Mouse (Mus musculus): ENCODE measurements around the gene Aak1. TPM values are rescaled to one million over a fixed set of nuclear protein-coding genes. Genes with fewer than 3 reads are reported as not detected.
"Not testable (repeated sequence)": the region's sequence is repeated elsewhere in the genome, so short reads cannot be mapped to it uniquely, and the experiment has no call there.

Gene Aak1
- total RNA-seq, 4 experiments from 2014 or later: 75.9 to 93.5 (median 92.3) TPM

DNA sequence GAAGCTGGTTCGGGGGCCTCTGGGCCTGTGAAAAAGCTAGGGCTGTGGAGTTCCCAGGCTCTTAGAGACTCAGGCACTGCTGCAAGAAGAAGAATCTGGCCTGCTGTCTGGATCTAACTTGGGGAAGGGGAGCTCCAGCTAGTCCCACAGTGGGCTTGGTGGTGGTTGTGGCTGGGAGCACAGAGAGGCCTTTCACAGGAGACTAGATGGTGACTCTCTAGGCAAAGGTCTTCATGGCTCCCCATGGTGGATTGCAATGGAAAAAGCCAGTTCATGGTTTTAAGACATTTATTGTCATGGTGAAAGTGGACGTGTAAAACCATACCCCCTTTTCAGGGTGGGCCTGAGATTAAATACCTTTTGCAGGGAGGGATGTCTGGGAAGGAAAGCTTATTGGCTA lies 10.2 kb upstream of the Aak1 start:
- no peak for DNase-seq (ENCODE audit: low spot score)

DNA sequence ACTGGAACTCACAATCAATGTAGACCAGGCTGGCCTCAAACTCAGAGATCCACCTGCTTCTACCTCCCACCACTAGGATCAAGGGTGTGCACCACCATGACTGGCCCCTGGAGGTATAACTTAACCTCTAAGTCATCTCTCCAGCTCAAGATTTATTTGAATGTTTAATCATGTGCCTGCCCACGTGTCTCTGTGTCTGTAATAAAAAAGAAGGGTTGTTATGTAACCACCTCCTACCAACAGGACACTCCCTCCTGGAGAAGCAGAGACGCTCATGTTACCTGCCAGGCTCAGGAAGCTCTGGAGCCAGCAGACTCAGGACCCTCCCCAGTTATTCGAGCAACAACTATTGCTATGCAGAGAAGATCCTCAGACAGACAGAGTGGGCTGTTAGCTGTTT lies 7.4 kb upstream of the Aak1 start:
- no peak for DNase-seq (ENCODE audit: low spot score)

DNA sequence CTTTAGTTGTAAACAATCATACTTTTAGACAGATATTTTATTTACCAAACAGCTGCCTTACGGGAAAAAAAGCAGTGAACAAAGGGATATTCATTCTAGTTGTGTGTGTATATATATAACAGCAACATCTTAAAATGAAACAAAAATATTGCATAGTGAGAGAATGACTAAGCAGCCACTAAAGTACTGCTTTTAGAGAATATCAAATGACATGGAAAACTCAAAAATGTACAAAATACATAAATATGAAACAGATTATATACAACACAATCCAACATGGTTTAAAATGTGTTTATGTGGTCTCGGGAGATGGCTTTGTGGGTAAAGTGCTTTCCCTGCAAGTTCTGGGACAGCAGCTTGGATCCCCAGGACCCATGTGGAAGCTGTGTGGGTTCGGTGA lies 5.7 kb upstream of the Aak1 start:
- DNase-seq (ENCODE audit: low spot score): no peak

DNA sequence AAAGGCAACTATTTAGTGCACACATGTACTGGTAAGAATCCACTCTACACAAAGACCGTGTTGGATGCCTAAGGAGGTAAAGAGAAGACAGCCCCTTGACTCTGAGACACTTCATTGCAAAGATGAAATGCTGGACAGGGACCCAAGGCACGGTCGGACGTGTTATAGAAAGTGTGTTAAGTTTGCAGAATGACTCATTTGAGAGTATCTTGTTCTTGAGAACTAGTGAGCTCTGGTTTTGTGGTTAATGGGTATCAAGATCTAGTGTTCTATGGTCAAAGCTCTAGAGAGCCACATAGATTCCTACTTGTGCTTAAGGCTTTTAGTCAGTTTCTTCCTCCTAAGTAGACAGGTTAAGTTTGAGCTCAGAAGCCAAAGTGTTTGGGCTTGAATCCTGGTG lies 2.9 kb upstream of the Aak1 start:
- DNase-seq (ENCODE audit: low spot score): no peak

DNA sequence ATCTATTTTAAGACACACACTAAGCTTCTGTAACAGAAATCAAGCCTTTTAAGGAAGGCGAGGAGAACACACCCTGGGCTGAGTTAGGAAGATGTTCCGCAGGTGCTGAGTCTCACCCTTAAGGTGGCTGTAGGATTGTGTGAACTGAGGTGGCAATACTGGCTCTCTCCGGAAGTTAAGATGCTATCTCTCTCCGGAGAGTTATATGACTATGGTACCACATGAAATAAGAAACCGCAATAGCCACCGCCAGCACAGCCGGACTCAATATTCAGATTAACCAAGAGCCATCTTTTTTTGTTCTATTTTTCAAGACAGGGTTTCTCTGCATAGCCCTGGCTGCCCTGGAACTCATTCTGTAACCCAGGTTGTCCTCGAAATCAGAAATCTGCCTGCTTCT lies 1.5 kb upstream of the Aak1 start:
- DNase-seq (ENCODE audit: low spot score): no peak

DNA sequence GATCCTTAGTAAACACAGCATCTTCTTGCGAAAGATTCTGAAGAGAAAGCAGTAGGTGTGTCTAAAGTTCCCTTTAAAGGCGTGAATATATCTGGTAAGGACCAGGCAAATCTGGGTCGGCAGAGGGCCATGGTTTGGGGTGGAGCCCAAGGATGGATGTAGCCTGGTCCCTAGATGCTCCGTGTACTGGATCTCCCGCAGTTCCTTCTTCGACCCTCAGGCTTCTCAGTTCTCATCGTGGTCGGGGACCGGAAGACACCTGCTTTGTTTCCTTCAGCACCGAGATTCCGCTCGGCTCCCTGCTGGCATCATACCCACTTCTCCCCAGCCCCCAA lies 770 bp upstream of the Aak1 start:
- no peak for DNase-seq (ENCODE audit: low spot score)

DNA sequence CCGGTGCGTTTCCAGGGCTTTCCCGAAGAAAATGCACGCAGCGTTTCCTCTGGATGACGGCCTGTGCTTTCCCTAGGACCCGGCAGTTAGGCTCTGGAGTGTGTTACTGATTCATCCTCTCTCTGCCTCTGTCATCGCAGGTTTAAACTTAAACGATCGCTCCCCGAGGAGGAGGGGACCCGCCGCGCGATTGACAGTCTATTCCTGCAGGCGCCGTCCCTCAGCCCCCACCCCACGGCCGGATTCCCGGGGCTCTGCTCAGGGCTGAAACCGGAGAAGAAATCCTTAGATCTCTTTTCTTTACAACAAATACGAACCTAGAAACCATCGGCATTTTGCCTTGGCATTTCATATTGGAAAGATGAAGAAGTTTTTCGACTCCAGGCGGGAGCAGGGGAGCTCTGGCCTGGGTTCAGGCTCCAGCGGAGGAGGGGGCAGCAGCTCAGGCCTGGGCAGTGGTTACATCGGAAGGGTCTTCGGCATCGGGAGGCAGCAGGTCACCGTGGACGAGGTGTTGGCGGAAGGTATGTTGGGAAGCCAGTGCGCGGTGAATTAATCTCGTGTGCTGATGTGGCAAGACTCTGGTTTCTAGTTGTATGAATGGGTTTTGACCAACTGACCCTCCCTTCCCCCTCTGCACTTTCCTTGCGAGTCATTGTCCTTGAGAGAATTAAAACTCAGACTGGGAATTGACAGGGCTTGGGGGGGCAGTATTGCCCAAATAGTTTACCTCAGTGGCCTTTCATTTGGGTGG lies 552 bp downstream of the Aak1 start:
- DNase-seq (ENCODE audit: low spot score): peak; percentile 49

DNA sequence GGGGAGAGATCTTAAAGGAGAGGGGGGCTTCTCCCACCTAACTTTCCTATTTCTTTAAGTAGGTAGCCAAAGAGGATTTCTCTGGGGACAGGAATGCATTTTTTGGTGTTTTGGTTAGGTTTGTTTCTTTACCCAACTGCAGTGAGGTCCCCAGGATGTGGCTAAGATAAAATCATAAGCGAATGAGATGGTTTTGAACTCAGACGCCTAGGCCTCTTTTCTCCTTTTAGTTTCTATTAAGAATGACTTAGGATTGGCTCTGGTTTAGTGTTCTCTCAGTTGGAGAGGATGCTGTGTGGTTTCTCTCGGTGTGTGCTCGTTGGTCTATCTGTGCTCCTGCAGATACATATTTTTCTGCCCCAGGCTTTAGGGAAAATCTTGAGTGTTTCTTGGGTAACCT lies 1.3 kb downstream of the Aak1 start:
- no peak for DNase-seq (ENCODE audit: low spot score)

DNA sequence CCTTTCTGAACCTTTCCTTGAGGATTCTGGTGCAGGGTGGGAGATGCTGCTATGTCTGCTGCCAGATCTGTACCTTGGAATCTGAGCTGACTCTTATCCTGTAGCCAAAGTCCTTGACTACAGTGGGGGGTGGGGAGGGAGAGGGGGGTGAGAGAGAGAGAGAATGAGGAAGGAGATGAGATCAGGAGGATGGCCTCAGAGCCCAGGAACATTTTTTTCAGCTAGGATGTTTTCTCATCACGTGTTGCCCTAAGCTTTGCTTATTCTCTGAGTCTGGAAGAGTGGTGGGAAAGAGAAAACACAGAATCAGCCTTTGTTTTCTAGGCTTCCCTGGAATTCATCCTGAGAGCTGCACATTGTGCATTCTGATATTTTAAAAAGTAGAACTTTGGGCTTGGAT lies 2.2 kb downstream of the Aak1 start:
- DNase-seq (ENCODE audit: low spot score): no peak

DNA sequence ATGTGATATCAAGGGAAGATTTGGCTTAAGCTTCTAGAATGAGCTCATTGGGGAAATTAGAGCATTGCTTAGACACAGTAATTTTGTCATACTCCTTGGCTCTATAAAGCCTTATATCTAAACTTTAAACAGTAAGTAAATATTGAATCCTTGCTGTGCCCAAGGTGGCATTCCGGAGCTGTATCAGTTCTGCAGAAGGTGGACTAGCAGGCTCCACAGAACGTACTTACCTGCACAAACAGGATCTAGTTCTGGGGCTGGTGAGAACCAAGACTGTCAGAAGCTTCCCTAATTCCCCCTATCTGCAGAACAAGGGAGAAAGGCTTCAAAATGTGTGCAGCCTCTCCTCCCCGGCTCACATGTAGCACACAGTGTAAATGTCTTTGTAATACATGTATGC lies 4.6 kb downstream of the Aak1 start:
- no peak for DNase-seq (ENCODE audit: low spot score)

DNA sequence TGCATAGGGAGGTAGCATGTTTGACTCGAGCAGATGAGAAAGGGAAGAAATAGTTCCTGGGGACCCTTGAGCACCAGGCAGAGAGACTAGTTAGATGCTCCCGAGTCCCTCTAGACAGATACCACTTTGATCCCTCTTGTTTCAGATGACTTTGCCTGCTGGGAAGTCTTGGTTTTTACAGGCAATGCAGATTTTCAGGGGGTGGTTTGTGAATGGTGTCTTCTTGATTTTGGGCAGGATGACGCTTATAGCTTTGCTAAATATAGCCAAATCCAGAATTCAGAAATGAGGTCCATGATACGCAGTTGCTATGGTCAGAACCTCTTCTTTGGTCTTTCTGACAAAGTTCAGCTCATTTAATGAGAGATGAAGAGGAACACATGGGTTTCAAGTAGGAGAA lies 5.6 kb downstream of the Aak1 start:
- no peak for DNase-seq (ENCODE audit: low spot score)

DNA sequence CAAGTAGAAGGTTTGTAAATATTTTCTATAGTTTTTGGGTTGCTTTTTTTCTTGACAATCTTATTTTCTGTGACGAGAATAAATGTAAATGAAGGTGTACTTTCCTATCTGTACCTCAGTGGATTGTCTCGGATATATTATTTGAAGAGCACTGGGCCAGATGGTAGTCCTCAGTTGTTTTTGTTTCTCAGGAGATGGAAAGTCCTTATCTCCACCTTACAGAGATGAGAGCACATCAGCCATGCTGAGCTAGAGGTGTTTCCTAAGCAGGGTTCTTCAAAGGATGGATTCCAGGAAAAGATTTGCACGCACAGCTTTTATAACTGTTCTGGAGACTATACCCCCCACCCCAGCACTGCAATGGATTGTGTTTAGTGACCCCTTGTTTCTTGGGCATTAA lies 9.3 kb downstream of the Aak1 start:
- DNase-seq (ENCODE audit: low spot score): no peak

DNA sequence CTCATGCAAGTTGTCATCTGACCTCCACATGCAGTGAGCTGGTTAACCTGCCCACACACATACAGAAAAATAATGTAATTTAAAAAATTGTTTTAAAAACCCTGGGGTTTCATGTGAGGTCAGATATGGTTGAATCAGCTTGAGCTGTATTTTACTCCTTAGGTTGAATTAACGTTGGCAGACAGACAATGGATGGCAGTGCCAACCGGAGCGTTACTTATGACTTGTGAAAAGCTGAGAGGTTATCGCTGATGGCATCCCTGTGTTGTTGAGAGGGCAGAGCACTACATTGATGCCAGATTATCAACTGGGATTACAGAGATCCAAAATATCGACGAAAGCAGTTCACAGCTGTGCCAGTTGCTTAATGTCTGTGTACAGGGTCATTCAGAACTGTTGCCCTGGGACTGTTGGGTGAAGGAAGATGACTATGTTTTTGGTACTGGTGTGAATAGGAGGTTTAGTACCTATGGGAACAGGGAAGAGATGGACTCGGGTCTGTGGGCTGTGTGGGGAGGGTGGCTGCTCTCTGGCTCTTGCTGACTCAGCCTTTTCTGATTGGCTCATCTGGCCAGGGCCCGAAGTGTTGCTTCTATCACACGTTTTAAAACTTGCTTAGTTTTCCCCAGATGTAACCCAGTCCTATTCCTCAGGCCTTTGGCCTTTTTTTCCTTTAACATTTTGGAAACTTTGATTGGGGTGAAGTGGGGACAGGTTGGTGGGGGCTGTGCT lies 11.6 kb downstream of the Aak1 start:
- no peak for DNase-seq (ENCODE audit: low spot score)

DNA sequence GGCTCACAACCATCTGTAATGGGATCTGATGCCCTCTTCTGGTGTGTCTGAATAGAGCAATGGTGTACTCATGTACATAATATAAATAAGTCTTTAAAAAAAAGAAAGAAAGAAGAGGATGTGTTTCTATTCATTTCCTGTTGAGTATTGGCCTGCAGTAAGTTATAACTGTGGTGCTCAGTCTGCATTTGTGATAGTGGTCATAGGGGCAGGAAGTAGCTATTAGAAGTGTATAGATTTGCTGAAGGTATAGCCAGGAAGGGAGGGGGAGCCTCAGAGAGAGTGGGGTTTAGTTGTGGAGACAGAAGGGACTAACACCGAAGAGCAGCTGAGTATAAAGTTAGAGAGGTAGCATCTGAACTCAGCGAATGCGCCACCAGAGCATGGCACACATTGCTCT lies 15.0 kb downstream of the Aak1 start:
- DNase-seq (ENCODE audit: low spot score): no peak

DNA sequence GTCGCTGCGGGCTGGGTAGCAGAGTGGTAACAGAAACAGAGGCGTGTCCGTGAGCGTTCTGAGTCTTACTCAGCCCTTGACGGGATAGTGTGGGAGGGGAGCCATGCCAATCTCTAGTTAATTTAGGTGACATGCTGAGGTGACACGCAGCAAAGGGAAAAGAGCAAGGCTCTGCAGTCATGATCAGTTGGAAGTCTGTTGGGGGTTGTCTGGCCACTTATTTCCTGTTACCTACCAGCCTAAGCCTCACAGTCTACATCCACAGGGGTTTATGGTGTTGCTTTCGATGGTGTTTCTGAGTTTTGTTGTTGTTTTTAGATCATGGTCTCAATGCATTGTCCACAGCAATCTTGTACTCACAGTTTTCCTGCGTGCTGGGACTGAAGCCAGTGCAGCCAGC lies 21.0 kb downstream of the Aak1 start:
- DNase-seq (ENCODE audit: low spot score): no peak

DNA sequence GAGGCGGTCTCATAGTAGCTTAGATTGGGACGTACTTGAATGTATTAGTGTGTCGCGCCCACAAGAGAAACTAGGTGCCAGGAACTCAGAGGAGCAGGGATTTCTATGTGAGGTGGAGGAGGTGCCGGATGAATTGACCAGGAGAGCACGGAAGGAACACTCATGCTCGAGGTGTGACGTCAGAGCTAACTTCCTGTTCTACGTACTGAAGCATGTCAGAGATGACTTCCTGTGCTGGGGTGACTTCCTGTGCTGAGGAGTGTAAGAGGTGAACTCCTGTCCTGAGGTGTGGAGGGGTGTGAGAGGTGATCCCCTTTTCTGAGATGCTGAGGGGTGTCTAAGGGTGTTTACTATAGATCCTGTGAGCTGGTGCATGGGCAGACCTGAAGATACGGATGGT lies 22.5 kb downstream of the Aak1 start:
- no peak for DNase-seq (ENCODE audit: low spot score)

DNA sequence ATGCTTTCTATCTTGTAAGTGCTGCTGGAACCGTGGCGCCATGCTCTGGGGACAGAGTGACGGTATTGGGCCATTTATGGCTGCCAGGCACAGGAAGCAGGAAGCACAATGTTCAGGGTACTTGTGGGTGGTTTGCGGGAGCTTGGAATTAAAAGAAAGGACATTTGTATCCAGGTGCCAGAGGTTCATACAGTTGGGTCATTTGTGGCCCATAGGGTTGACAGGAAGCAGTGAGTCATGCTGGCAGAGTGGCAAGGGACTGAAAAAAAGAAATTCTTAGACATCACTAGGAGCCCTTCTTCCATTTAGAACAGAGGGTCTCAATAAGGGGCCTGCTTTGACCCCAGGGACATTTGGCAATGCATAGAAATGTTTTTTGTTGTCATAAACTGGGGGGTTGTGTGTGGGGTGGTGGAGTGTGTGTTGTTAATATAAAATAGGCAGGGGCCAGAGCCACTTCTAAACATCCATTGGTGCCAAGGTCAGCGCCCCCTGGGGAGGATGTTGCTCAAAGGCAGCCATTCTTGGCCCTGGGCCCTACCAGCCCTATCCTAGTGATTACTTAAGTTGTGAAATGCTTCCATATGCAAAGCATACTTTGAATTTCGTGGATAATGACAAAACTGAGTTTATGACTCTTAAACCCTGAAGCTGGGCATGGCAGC lies 25.5 kb downstream of the Aak1 start:
- DNase-seq (ENCODE audit: low spot score): no peak

DNA sequence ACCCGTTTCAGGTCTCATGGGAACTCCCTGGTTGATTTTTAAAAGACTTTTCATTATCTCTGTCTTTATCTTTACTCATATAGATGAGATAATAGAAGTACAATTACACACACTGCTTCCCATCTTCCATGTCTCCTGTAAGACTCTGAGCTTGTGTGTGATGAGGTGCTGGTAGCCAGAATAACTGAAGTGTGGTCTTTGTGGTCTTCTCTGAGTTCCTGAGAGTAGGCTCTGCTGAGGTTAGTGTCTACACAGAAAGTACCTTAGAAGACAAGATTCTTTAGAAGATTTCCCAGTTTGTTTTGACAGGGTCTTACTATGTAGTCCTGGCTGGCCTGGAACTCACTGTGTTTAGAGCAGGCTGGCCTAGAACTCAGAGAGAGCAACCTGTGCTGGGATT lies 27.1 kb downstream of the Aak1 start:
- no peak for DNase-seq (ENCODE audit: low spot score)

DNA sequence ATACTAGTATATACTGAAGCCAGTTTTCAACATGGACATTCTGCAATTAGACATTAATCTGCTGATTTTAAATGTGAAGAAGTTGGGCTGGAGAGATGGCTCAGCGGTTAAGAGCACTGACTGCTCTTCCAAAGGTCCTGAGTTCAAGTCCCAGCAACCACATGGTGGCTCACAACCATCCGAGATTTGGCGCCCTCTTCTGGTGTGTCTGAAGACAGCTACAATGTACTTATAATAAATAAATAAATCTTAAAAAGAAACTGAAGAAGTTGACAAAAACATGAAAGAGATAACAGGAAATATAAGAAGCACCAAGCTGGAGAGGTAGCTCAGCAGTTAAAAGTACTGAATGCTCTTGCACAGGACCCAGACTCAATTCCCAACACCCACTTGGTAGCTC lies 29.3 kb downstream of the Aak1 start:
- not testable (repeated sequence) for DNase-seq (ENCODE audit: low spot score)

DNA sequence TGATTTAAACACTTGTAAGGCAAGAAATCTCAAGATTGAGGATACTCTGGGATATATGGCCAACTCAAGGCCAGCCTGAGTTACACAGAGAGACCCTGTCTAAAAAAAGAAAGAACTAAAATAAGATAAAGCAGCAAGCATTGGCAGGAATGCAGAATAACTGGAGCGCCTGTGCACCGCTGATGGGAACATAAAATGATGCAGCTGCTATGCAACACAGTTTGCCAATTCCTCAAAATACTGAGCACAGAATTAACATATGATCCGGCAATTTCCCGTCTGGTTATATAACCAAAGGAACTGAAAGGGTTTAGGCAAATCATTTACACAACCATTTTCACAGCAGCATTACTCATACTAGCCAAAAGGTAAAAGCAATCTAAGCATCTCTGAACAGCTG lies 30.0 kb downstream of the Aak1 start:
- DNase-seq (ENCODE audit: low spot score): peak; percentile 54

DNA sequence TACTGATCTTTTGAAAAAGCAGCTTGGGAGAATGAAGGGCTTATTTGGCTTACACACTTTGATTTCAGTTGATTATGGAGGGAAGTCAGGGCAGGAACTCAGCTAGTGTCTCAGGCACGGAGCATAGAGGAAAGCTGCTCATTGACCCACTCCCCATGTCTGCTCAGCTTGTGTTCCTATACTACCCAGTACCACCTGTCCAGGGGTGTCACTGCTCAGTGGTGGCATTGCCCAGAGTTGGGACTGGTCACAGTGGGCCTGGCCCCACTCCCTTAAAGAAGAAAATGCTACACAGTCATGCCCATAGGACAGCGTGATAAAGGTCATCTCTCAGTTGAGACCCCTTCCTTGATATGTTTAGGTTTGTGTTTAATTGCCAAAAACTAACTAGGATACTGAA lies 34.9 kb downstream of the Aak1 start:
- no peak for DNase-seq (ENCODE audit: low spot score)

DNA sequence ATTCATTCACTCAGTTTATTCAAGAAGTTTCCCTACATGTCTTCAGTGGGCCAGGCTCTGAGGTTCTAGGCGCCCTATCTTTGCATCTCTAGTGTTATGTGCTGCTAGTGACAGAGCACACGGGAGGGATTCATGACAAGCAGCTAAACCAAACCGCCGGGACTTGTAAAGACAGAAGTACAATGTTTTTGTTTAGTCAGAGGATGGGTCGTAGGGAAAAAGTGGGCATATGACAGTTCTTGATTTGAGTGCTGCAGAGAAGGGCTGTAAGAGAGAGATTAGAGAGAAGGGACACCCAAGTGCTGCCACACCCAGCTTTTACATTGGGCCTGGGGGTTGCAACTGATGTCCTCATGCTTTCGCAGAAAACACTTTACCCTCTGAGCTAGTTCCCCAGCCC lies 35.4 kb downstream of the Aak1 start:
- no peak for DNase-seq (ENCODE audit: low spot score)

All from heart, adult 8-10 months (tissue).